Mouse (Mus musculus): Measurements from ENCODE around the gene Gif. TPM values are rescaled to one million over a fixed set of nuclear protein-coding genes. Genes with fewer than 3 reads are reported as not detected.

Gene Gif
- polyA plus RNA-seq, 1 experiment from 2014 or later, result not detected

GRCm38 (mm10) chr19:11807251-11807650 is 59.9 kb downstream of the Gif start:
- Histone ChIP-seq H3K4me3 (no peak overlapping the region), H3K4me1 (peaks cover 3% of the 10 kb centered on the region; the same call in 1 of the 2 replicates), H3K4me2 (replicated peaks) (no peak overlapping the region), H3K36me3 (no peaks in the 10 kb centered on the region), H3K27me3 (no peaks in the 10 kb centered on the region), H3K9ac (no peak overlapping the region), H3K27ac (no peak overlapping the region), H3K9me3 (replicated peaks) (no peaks in the 10 kb centered on the region)
- 72% methylated on average over 2 of the region's 2 CpGs for WGBS
- no peak for ATAC-seq (ENCODE audit: low FRiP score)

DNA sequence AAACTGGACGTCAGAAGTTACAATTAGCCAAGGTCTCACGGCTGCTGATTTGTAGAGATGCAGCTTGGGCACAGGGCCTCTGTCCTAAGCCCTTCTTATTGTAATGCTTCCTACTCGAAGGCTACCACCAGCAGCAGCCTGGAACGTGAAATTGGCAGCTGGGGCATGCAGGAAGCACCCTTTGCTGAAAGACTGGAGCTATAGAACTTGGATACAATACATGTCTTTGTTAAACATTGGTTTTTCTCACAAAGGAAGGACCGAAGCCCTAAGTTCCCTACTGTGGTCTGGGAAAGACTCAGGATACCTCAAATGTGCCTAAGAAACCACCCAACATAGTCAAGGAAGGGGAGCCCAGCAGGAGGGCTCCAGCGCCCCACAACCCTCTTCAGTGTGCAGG is 60.5 kb downstream of the Gif start:
- Histone ChIP-seq H3K27me3 (no peaks in the 10 kb centered on the region), H3K27ac (no peak overlapping the region), H3K36me3 (no peaks in the 10 kb centered on the region), H3K4me3 (no peak overlapping the region), H3K4me1 (peaks cover 3% of the 10 kb centered on the region; the same call in 1 of the 2 replicates), H3K9ac (no peak overlapping the region), H3K9me3 (replicated peaks) (no peaks in the 10 kb centered on the region), H3K4me2 (replicated peaks) (no peak overlapping the region)
- WGBS, result 27% methylated on average over 6 of the region's 6 CpGs
- no peak for ATAC-seq (ENCODE audit: low FRiP score)

- H3K9ac ChIP-seq, result no peak overlapping the region
- peaks cover 3% of the 10 kb centered on the region; the same call in 1 of the 2 replicates for H3K4me1 ChIP-seq
- no peak for ATAC-seq (ENCODE audit: low FRiP score)
- 81% methylated on average over 2 of the region's 2 CpGs for WGBS
- no peak overlapping the region for H3K4me2 ChIP-seq (replicated peaks)
- no peak overlapping the region for H3K27ac ChIP-seq
- no peak overlapping the region for H3K4me3 ChIP-seq
- H3K36me3 ChIP-seq, result no peaks in the 10 kb centered on the region
- H3K27me3 ChIP-seq, result no peaks in the 10 kb centered on the region
- H3K9me3 ChIP-seq (replicated peaks), result no peaks in the 10 kb centered on the region
Measured at GRCm38 (mm10) chr19:11808452-11808851, 61.1 kb downstream of the Gif start.

- 80% methylated on average over 5 of the region's 5 CpGs for WGBS
- no peaks in the 10 kb centered on the region for H3K9me3 ChIP-seq (replicated peaks)
- no peak overlapping the region for H3K4me3 ChIP-seq
- no peaks in the 10 kb centered on the region for H3K36me3 ChIP-seq
- no peak overlapping the region for H3K4me2 ChIP-seq (replicated peaks)
- no peak for ATAC-seq (ENCODE audit: low FRiP score)
- no peaks in the 10 kb centered on the region for H3K27me3 ChIP-seq
- no peak overlapping the region for H3K9ac ChIP-seq
- H3K4me1 ChIP-seq, result peaks cover 3% of the 10 kb centered on the region; the same call in 1 of the 2 replicates
- H3K27ac ChIP-seq, result no peak overlapping the region
Measured at GRCm38 (mm10) chr19:11810003-11810758, 62.8 kb downstream of the Gif start.

DNA sequence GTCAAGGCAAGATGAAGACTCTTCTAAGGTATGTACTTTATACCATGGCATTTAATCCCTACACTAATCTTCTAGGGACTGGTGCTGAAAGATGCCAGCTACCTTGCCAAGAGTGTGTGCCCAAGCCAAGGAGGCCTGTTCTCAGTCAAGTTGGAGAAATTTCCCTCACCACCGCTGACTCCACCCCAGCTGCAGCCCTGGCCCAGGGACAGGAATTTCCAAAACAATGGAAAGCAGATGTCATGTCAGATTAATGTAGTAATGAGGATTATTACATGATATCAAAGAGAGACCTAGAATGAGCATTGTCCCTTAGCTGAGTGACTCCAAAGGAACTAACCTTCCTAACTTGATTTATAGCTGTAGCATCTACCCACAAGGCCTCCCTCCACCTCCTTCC is 63.5 kb downstream of the Gif start:
- no peak overlapping the region for H3K4me3 ChIP-seq
- H3K27me3 ChIP-seq, result peaks cover 2% of the 10 kb centered on the region
- no peak for ATAC-seq (ENCODE audit: low FRiP score)
- H3K9me3 ChIP-seq (replicated peaks), result no peaks in the 10 kb centered on the region
- no peak overlapping the region for H3K27ac ChIP-seq
- no peaks in the 10 kb centered on the region for H3K36me3 ChIP-seq
- H3K9ac ChIP-seq, result no peak overlapping the region
- H3K4me1 ChIP-seq, result peaks cover 3% of the 10 kb centered on the region; the same call in 1 of the 2 replicates
- no peak overlapping the region for H3K4me2 ChIP-seq (replicated peaks)
- WGBS, result 89% methylated on average over 1 of the region's 1 CpGs

GRCm38 (mm10) chr19:11811688-11812365 is 64.5 kb downstream of the Gif start:
- Histone ChIP-seq H3K27me3 (peaks cover 11% of the 10 kb centered on the region), H3K9me3 (replicated peaks) (no peaks in the 10 kb centered on the region), H3K4me2 (replicated peaks) (no peak overlapping the region), H3K4me3 (no peak overlapping the region), H3K9ac (no peak overlapping the region), H3K4me1 (peaks cover 3% of the 10 kb centered on the region; the same call in 1 of the 2 replicates), H3K27ac (no peak overlapping the region), H3K36me3 (no peaks in the 10 kb centered on the region)
- ATAC-seq (ENCODE audit: low FRiP score), result peak; percentile 94
- WGBS, result 46% methylated on average over 5 of the region's 5 CpGs

Other genes starting within 250 kb of the Gif start
- gene Ms4a6b, start 231.0 kb upstream of the Gif start, polyA plus RNA-seq (2016; fragmentation: Nextera tagmentation; extraction: Ambion mirVana), result 4.2 and 4.6 TPM in 2 replicates
- gene Ms4a4d, start 210.8 kb upstream of the Gif start, polyA plus RNA-seq (2016; fragmentation: Nextera tagmentation; extraction: Ambion mirVana), result 0.16 TPM in 1 of 2 replicates, not detected in the other
- 2.2 and 3.1 TPM in 2 replicates for gene Ms4a6d, start 142.7 kb upstream of the Gif start, polyA plus RNA-seq (2016; fragmentation: Nextera tagmentation; extraction: Ambion mirVana)
- not detected in 2 replicates for gene Ms4a2, start 123.8 kb upstream of the Gif start, polyA plus RNA-seq (2016; fragmentation: Nextera tagmentation; extraction: Ambion mirVana)
- 0.25 TPM in 1 of 2 replicates, not detected in the other for gene Ms4a3, start 106.7 kb upstream of the Gif start, polyA plus RNA-seq (2016; fragmentation: Nextera tagmentation; extraction: Ambion mirVana)
- not detected in 2 replicates for gene Oosp2, start 87.0 kb upstream of the Gif start, polyA plus RNA-seq (2016; fragmentation: Nextera tagmentation; extraction: Ambion mirVana)
- gene Oosp1, start 56.4 kb upstream of the Gif start, polyA plus RNA-seq (2016; fragmentation: Nextera tagmentation; extraction: Ambion mirVana), result not detected in 2 replicates
- not detected in 2 replicates for gene Oosp3, start 50.5 kb upstream of the Gif start, polyA plus RNA-seq (2016; fragmentation: Nextera tagmentation; extraction: Ambion mirVana)
- gene Mrpl16, start 22.8 kb downstream of the Gif start, polyA plus RNA-seq (2016; fragmentation: Nextera tagmentation; extraction: Ambion mirVana), result 41.7 and 43.5 TPM in 2 replicates
- 8.6 TPM in 2 replicates for gene Stx3, start 71.8 kb downstream of the Gif start, polyA plus RNA-seq (2016; fragmentation: Nextera tagmentation; extraction: Ambion mirVana)
- gene Olfr1417, start 91.7 kb downstream of the Gif start, polyA plus RNA-seq (2016; fragmentation: Nextera tagmentation; extraction: Ambion mirVana), result not detected in 2 replicates
- gene Olfr1418, start 113.5 kb downstream of the Gif start, polyA plus RNA-seq (2016; fragmentation: Nextera tagmentation; extraction: Ambion mirVana), result not detected in 2 replicates
- gene Olfr1419, start 127.6 kb downstream of the Gif start, polyA plus RNA-seq (2016; fragmentation: Nextera tagmentation; extraction: Ambion mirVana), result 0.20 TPM in 1 of 2 replicates, not detected in the other
- gene Olfr1420, start 139.0 kb downstream of the Gif start, polyA plus RNA-seq (2016; fragmentation: Nextera tagmentation; extraction: Ambion mirVana), result 0.09 TPM in 1 of 2 replicates, not detected in the other
- 23.9 and 24.0 TPM in 2 replicates for gene Patl1, start 164.8 kb downstream of the Gif start, polyA plus RNA-seq (2016; fragmentation: Nextera tagmentation; extraction: Ambion mirVana)
- 5.4 and 5.5 TPM in 2 replicates for gene Osbp, start 218.4 kb downstream of the Gif start, polyA plus RNA-seq (2016; fragmentation: Nextera tagmentation; extraction: Ambion mirVana)

All from hindbrain, embryonic 12.5 days (tissue).